Mouse (Mus musculus): ENCODE data around the gene Tmem156.

The Tmem156 gene

GRCm38 (mm10) chr5:65063266-65063665 is 28.7 kb downstream of the Tmem156 start:
- in situ Hi-C loops (cut with MboI; ENCODE audit: low pct_unique_long_range_greater_than_20kb in 1 of 2, low sequenced_read_pairs in 2 of 2, unreplicated experiment in 1 of 2) = no loop called here

DNA sequence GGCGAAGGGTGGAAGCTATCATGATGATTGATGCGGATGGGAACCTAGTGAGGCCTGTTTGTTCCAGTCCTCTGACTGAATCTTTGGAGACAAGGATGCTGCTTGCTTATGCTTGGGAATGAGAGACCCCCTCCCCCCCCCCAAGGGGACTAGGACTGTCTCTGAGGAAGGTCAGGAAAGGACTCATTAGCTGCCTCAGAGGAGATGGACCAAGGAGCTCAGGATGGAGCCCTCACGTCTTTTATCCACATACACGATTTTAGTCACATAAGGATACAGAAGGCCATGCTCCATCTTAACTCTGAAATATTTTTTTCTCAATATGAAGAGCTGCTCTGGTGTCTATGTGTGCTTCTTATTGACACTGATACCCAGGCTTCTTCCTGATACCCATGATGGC is 29.7 kb downstream of the Tmem156 start:
- in situ Hi-C loops (cut with MboI; ENCODE audit: low pct_unique_long_range_greater_than_20kb in 1 of 2, low sequenced_read_pairs in 2 of 2, unreplicated experiment in 1 of 2) = no loop called here

- in situ Hi-C loops (cut with MboI; ENCODE audit: low pct_unique_long_range_greater_than_20kb in 1 of 2, low sequenced_read_pairs in 2 of 2, unreplicated experiment in 1 of 2) = no loop called here
Measured at GRCm38 (mm10) chr5:65059806-65060205, 32.1 kb downstream of the Tmem156 start.

DNA sequence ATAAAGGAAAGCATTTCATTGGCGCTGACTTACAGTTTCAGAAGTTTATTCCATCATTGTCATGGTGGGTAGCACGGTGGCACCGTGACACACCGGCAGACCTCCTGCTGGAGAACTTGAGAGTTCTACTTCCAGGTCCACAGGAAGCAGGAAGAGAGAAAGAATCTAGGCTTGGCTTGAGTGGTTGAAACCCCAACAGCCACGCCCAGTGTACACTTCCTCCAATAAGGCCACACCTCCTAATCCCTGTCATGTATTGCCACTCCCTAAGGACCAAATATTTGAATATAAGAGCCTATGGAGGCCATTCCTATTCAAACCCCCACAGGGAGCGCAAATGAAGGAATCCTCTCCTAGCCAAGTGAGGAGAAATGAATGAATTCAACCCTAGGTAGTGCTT is 34.3 kb downstream of the Tmem156 start:
- in situ Hi-C loops (cut with MboI; ENCODE audit: low pct_unique_long_range_greater_than_20kb in 1 of 2, low sequenced_read_pairs in 2 of 2, unreplicated experiment in 1 of 2) = no loop called here

GRCm38 (mm10) chr5:65051513-65051912 is 40.4 kb downstream of the Tmem156 start:
- in situ Hi-C loops (cut with MboI; ENCODE audit: low pct_unique_long_range_greater_than_20kb in 1 of 2, low sequenced_read_pairs in 2 of 2, unreplicated experiment in 1 of 2) = no loop called here

- in situ Hi-C loops (cut with MboI; ENCODE audit: low pct_unique_long_range_greater_than_20kb in 1 of 2, low sequenced_read_pairs in 2 of 2, unreplicated experiment in 1 of 2) = no loop called here
Measured at GRCm38 (mm10) chr5:65049880-65050279, 42.1 kb downstream of the Tmem156 start.

DNA sequence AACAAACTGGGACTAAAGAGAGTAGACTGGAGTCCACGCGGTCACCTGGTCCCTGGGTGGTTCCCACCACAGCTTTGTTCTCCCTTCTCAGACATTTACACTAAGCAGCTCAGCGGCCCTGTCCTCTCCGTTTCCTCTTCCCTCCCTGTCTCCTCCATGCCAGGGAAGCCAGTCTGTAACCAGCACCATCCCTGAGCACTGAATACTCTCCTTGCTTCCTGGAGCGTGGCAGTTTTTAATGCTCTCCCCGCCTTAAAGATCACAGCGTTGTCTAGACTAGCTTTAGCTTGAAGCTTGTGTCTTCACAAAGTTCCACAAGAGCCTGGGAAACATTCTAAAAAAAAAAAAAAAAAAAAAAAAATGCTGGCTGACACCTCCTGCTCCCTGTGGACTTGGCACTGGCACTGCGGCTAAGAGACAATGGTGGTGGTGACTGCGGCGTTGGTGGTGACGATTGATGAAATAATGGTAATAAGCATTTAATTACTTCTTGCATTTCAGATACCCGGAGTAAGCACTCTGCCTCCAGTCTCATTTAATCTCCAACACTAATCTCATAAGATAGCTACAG is 44.6 kb downstream of the Tmem156 start:
- in situ Hi-C loops (cut with MboI; ENCODE audit: low pct_unique_long_range_greater_than_20kb in 1 of 2, low sequenced_read_pairs in 2 of 2, unreplicated experiment in 1 of 2) = no loop called here

- in situ Hi-C loops (cut with MboI; ENCODE audit: low pct_unique_long_range_greater_than_20kb in 1 of 2, low sequenced_read_pairs in 2 of 2, unreplicated experiment in 1 of 2) = no loop called here
Measured at GRCm38 (mm10) chr5:65046442-65047284, 45.3 kb downstream of the Tmem156 start.

DNA sequence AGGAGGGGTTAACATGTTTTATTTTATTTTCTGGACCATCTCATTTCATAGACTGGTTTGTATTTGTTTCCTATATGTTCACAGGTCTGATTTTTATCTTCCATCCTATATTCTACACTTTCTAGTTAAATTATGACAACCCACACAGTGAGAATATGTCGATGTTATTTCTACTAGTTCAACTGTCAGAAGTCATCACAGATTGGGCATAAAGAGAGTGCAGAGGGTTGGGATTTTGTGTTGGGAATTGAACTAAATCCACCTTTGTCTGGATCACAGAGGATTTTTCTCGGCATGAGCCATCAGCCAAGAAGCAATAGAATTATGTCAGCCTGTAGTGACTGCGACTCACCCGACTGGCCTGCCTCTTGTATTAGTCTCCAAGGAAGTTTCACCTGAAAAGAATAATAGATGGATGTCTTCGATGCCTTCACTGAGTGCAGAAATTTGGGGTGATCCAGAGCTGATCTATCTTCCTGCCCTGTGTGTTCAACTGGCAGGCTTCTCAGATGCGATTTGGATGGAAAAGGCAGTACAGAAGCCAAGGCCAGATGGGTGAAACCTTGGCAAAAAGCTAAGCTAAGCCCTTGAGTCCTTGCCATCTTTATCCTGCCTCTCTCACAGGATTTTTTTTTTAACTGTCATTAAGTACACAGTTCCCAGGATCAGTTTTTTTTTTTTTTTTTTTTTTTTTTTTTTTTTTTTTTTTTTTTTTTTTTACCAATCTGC is 46.1 kb downstream of the Tmem156 start:
- in situ Hi-C loops (cut with MboI; ENCODE audit: low pct_unique_long_range_greater_than_20kb in 1 of 2, low sequenced_read_pairs in 2 of 2, unreplicated experiment in 1 of 2) = no loop called here

- in situ Hi-C loops (cut with MboI; ENCODE audit: low pct_unique_long_range_greater_than_20kb in 1 of 2, low sequenced_read_pairs in 2 of 2, unreplicated experiment in 1 of 2) = no loop called here
Measured at GRCm38 (mm10) chr5:65043407-65043895, 48.5 kb downstream of the Tmem156 start.

DNA sequence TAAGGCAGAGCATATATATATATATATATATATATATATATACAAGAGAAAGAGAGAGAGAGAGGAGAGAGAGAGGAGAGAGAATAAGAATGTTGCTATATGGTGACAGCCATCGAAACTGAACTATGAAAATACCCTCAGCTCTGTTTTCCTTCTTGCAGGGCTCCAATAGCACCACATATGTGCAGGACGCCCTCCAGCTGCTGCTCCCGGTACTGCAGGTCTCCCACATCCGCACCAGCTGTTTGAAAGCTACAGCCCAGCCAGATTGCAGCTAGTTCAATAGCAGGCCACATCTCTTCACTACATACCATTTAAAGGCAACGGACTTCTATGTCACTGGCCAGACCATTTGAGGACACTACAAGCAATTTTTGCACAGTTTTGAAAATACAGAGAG is 51.5 kb downstream of the Tmem156 start:
- in situ Hi-C loops (cut with MboI; ENCODE audit: low pct_unique_long_range_greater_than_20kb in 1 of 2, low sequenced_read_pairs in 2 of 2, unreplicated experiment in 1 of 2) = no loop called here

DNA sequence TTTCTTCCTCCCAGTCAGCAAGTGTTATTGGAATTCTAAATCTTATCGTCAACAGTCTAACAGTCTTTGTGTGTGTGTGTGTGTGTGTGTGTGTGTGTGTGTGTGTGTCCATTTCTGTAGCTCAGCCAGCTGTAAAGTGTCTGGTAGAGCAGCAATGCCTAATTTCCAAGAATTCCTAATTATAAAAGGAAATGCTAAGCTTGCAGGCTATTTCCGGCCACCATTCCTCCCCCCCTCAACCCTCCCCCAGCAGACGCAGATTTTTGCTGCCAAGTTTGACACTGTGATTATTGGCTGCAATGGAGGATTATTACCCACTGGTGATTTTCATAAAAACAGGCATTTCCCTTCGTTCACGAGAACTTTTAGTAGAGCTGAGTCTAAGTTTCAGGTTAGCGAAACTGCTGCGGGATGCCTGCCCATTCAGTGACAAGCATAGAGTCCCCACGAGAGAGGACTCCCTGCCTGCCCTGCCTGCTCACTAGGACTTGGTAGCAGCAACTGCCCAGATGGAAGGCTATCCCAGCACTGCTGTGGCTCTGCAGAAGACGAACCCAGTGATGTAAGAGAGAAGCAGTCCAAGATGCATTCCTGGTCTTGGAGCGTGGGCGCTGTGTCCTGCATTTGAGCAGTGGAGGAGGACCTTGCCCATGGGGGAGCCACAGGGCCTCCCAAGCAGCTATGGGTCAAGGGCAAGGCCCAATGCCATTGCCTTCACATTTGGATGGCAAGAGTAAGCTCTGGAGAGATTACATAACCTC is 52.9 kb downstream of the Tmem156 start:
- in situ Hi-C loops (cut with MboI; ENCODE audit: low pct_unique_long_range_greater_than_20kb in 1 of 2, low sequenced_read_pairs in 2 of 2, unreplicated experiment in 1 of 2) = no loop called here

- in situ Hi-C loops (cut with MboI; ENCODE audit: low pct_unique_long_range_greater_than_20kb in 1 of 2, low sequenced_read_pairs in 2 of 2, unreplicated experiment in 1 of 2) = no loop called here
Measured at GRCm38 (mm10) chr5:65038305-65038704, 53.6 kb downstream of the Tmem156 start.

DNA sequence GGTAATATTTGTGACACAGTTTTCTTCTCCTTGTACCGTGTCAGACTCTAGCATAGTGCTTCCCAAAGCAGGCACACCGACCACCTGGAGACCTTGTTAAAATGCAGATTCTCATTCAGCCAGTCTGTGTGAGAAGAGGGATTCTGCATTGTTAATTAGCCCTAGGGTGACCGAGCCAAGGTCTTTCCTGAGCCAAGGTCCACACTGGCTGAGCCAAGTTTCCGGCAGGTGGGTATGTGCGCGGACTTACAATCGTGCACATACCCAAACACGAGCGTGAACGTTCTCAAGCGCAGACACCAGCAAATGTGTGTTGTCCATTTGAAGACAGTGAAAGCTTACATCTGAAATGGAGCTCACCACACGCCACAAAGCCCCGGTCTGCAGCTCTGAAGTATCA is 55.3 kb downstream of the Tmem156 start:
- in situ Hi-C loops (cut with MboI; ENCODE audit: low pct_unique_long_range_greater_than_20kb in 1 of 2, low sequenced_read_pairs in 2 of 2, unreplicated experiment in 1 of 2) = no loop called here

DNA sequence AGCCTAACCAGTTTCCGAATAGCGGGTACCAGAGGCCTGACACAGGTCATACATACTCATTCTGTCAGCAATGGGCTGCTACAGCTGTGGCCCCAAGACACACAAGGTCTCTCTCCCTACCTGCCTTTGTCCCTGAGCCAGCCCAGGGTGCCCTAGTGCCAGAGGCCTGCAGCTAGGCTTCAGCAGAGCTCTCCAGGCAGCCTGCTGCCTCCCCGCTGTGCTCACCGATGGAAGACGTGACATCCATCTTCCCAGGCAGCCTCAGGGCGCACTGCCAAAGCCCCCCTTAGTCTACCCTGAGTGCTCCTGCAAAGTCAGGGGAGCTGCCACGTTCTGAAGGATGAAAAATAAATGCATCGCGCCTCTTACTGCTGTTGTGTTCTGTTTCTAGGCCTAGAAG is 63.9 kb downstream of the Tmem156 start:
- in situ Hi-C loops (cut with MboI; ENCODE audit: low pct_unique_long_range_greater_than_20kb in 1 of 2, low sequenced_read_pairs in 2 of 2, unreplicated experiment in 1 of 2) = no loop called here

DNA sequence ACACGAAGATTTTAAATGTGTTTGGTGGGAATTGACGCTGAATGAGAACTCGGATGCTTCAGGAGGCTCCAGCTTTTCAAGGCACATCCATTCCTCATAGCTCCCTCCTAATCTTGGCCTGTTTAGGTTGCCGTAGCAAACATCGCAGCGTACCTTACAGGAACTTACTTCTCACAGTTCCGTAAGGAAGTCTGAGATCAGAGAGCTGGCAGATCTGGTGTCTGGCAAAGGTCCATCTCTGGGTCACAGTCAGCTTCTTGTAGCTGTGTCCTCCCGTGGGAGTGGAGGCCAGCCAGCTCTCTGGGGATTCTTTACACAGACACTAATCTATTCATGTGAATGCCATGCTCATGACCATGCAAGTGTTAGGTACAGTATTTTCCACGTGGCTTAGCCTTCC is 65.2 kb downstream of the Tmem156 start:
- in situ Hi-C loops (cut with MboI; ENCODE audit: low pct_unique_long_range_greater_than_20kb in 1 of 2, low sequenced_read_pairs in 2 of 2, unreplicated experiment in 1 of 2) = no loop called here

DNA sequence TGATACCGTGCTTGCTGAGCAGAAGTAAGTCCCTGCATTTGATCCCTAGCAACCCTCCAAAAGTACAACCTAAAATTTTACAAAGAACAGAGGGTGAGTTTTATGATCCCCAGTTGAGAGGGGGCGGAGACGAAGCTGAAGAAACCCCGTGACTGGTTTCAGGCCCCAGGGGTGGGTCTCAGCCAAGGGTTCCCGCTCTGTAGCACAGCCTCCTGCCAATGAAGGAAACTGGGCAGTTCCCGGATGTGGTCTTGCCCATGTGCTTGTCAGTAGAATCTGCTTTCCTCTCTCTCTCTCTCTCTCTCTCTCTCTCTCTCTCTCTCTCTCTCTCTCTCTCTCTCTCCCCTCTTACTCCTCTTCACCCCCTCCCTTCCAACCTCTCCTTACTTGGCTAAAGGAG is 66.0 kb downstream of the Tmem156 start:
- in situ Hi-C loops (cut with MboI; ENCODE audit: low pct_unique_long_range_greater_than_20kb in 1 of 2, low sequenced_read_pairs in 2 of 2, unreplicated experiment in 1 of 2) = no loop called here

DNA sequence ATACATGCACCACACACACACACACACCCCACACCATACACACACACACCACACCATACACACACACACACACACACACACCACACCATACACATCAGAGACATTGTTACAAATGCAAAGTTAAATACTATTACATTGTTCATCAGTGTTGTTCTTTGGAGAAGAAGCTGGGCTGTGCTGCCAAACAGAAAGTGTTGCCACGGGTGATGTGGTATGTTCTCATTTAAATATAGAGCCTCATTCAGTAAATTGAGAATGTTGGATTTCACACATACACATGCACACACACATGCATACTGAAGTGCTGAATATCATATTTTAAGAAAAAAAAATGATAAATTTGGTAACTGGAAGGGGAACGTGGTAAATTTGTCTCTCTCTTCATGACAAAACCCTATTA is 67.3 kb downstream of the Tmem156 start:
- in situ Hi-C loops (cut with MboI; ENCODE audit: low pct_unique_long_range_greater_than_20kb in 1 of 2, low sequenced_read_pairs in 2 of 2, unreplicated experiment in 1 of 2) = no loop called here

GRCm38 (mm10) chr5:65022006-65022405 is 69.9 kb downstream of the Tmem156 start:
- in situ Hi-C loops (cut with MboI; ENCODE audit: low pct_unique_long_range_greater_than_20kb in 1 of 2, low sequenced_read_pairs in 2 of 2, unreplicated experiment in 1 of 2) = no loop called here
